12 mouse cellular contexts compared by ENCODE assay signal in genomic region chr7:101628481-101628880, GRCm38 (mm10). TPM values are rescaled to one million over a fixed set of nuclear protein-coding genes. Genes with fewer than 3 reads are reported as not detected.
"Had no signal": no experiment of that assay in that cellular context is flagged by ENCODE, and none has a peak within 500 bp of the region (broad histone marks: within the 10 kb centered on the region; RNA-seq: fewer than 3 reads in every experiment).

No protein-coding gene starts in this region.

- DNase-seq: kidney, adult 2 months; kidney, postnatal 10 days; kidney, postnatal 36 days; left cerebral cortex, postnatal 4 days; liver, postnatal 0 days; lung, embryonic 14.5 days; retina, postnatal 1 day; thymus, adult 18-20 months; thymus, postnatal 36 days had no signal

RNA-seq across cellular contexts. Expression of gene Art2b, which starts 43.1 kb away (rescaled TPM):
- total RNA-seq: layer of hippocampus, postnatal 14 days; left cerebral cortex, adult 18-20 months; left cerebral cortex, postnatal 14 days; left cerebral cortex, postnatal 4 days had no signal
